Mouse (Mus musculus) MEL (cell line): ENCODE results near the gene Fbxl5. TPM values are rescaled to one million over a fixed set of nuclear protein-coding genes. Genes with fewer than 3 reads are reported as not detected.

Source experiments
- DNase-seq: peaks from one replicate; pipeline ENCODE4 v3.0.0; 2011; ENCODE audit warnings: low read depth, low spot score
- H3K27ac ChIP-seq: 2 replicates; pipeline ENCODE4 v1.5.1; 2012; ENCODE audit warnings: low read depth, mild to moderate bottlenecking, control low read depth, low read length, moderate library complexity; ENCODE audit not compliant: control insufficient read depth
- H3K27me3 ChIP-seq, 2 experiments: fragments of 150-350 bp in 1 of 2; sonication (generic) in 1 of 2; 2 replicates each; pipeline ENCODE4 v1.6.1; 2012; ENCODE audit warnings: low read length in 2 of 2, mild to moderate bottlenecking in 2 of 2, improper control_type of control experiment in 1 of 2, moderate library complexity in 1 of 2; ENCODE audit not compliant: insufficient read depth in 2 of 2, control insufficient read depth in 1 of 2
- H3K36me3 ChIP-seq, 2 experiments: 2 replicates each; pipeline ENCODE4 v1.6.1; 2012 to 2014; ENCODE audit warnings: low read length in 2 of 2, improper control_type of control experiment in 1 of 2, inconsistent platforms in 1 of 2, mild to moderate bottlenecking in 1 of 2; ENCODE audit not compliant: insufficient read depth in 2 of 2, control insufficient read depth in 1 of 2
- H3K4me1 ChIP-seq, 2 experiments: fragments of 150-350 bp in 1 of 2; sonication (generic) in 1 of 2; 2 replicates each; pipeline ENCODE4 v1.6.1; 2012; ENCODE audit warnings: low read length in 2 of 2, improper control_type of control experiment in 1 of 2, mild to moderate bottlenecking in 1 of 2; ENCODE audit not compliant: insufficient read depth in 2 of 2, control insufficient read depth in 1 of 2
- H3K4me3 ChIP-seq, 2 experiments: fragments of 150-350 bp in 1 of 2; sonication (generic) in 1 of 2; 2 replicates each; pipeline ENCODE4 v1.5.1; 2012; ENCODE audit warnings: low read depth in 2 of 2, low read length in 2 of 2, mild to moderate bottlenecking in 2 of 2, moderate library complexity in 2 of 2, control low read depth in 1 of 2, improper control_type of control experiment in 1 of 2; ENCODE audit not compliant: control insufficient read depth in 1 of 2, insufficient read depth in 1 of 2
- H3K79me2 ChIP-seq: 2 replicates; pipeline ENCODE4 v1.6.1; 2012; ENCODE audit warnings: mild to moderate bottlenecking, low read length, moderate library complexity; ENCODE audit not compliant: control insufficient read depth, poor library complexity, insufficient read depth
- H3K9ac ChIP-seq: 2 replicates; pipeline ENCODE4 v1.6.1; 2012; ENCODE audit warnings: low read depth, mild to moderate bottlenecking, control low read depth, low read length, moderate library complexity; ENCODE audit not compliant: control insufficient read depth, poor library complexity, severe bottlenecking
- H3K9me3 ChIP-seq: fragments of 150-350 bp; sonication (generic); replicated peaks from 2 replicates; pipeline ENCODE4 v1.6.1; 2012; ENCODE audit warnings: mild to moderate bottlenecking, low read length, improper control_type of control experiment, moderate library complexity; ENCODE audit not compliant: insufficient read depth
- BHLHE40 ChIP-seq: IDR thresholded peaks from 2 replicates; pipeline ENCODE4 v1.6.1; 2012; ENCODE audit warnings: low read depth, mild to moderate bottlenecking, inconsistent platforms, low read length, improper control_type of control experiment, borderline replicate concordance
- CHD2 ChIP-seq: IDR thresholded peaks from 2 replicates; pipeline ENCODE4 v1.6.1; 2011; ENCODE audit warnings: low read length, improper control_type of control experiment
- E2F4 ChIP-seq: IDR thresholded peaks from 2 replicates; pipeline ENCODE4 v1.6.1; 2011; ENCODE audit warnings: low read depth, low read length, improper control_type of control experiment, borderline replicate concordance
- EP300 ChIP-seq, 2 experiments: IDR thresholded peaks; 2 replicates each; pipeline ENCODE4 v1.6.1; 2011; ENCODE audit warnings: improper control_type of control experiment in 2 of 2, low read length in 2 of 2, low read depth in 1 of 2, mild to moderate bottlenecking in 1 of 2
- GATA1 ChIP-seq: IDR thresholded peaks from 2 replicates; pipeline ENCODE4 v1.6.1; 2011; ENCODE audit warnings: low read depth, low read length, improper control_type of control experiment
- HCFC1 ChIP-seq: IDR thresholded peaks from 2 replicates; pipeline ENCODE4 v1.6.1; 2012; ENCODE audit warnings: low read depth, mild to moderate bottlenecking, inconsistent platforms, low read length, improper control_type of control experiment, moderate library complexity
- JUND ChIP-seq: IDR thresholded peaks from 2 replicates; pipeline ENCODE4 v1.6.1; 2011; ENCODE audit warnings: low read depth, mild to moderate bottlenecking, improper control_type of control experiment, low read length
- MAX ChIP-seq: IDR thresholded peaks from 2 replicates; pipeline ENCODE4 v1.6.1; 2011; ENCODE audit warnings: low read length, improper control_type of control experiment
- MAZ ChIP-seq: IDR thresholded peaks from 2 replicates; pipeline ENCODE4 v1.6.1; 2012; ENCODE audit warnings: low read depth, mild to moderate bottlenecking, inconsistent platforms, low read length, improper control_type of control experiment
- MXI1 ChIP-seq: IDR thresholded peaks from 2 replicates; pipeline ENCODE4 v1.6.1; 2011; ENCODE audit warnings: mild to moderate bottlenecking, low read depth, low read length, improper control_type of control experiment
- NRF1 ChIP-seq: IDR thresholded peaks from 2 replicates; pipeline ENCODE4 v1.6.1; 2014; ENCODE audit warnings: low read depth, mild to moderate bottlenecking, inconsistent platforms, low read length, improper control_type of control experiment, moderate library complexity; ENCODE audit not compliant: poor library complexity, insufficient read depth, severe bottlenecking
- POLR2A ChIP-seq, 2 experiments: IDR thresholded peaks; 2 replicates each; pipeline ENCODE4 v1.6.1; 2011 to 2012; ENCODE audit warnings: low read length in 2 of 2, mild to moderate bottlenecking in 2 of 2, control low read depth in 1 of 2, improper control_type of control experiment in 1 of 2, low read depth in 1 of 2, moderate library complexity in 1 of 2; ENCODE audit not compliant: control insufficient read depth in 1 of 2, insufficient read depth in 1 of 2, poor library complexity in 1 of 2
- POLR2AphosphoS2 ChIP-seq: IDR thresholded peaks from 2 replicates; pipeline ENCODE4 v1.6.1; 2011; ENCODE audit warnings: low read length, improper control_type of control experiment
- RCOR1 ChIP-seq: IDR thresholded peaks from 2 replicates; pipeline ENCODE4 v1.6.1; 2012; ENCODE audit warnings: low read depth, mild to moderate bottlenecking, inconsistent platforms, low read length, improper control_type of control experiment
- SMC3 ChIP-seq: IDR thresholded peaks from 2 replicates; pipeline ENCODE4 v1.6.1; 2011; ENCODE audit warnings: low read depth, low read length, improper control_type of control experiment
- TCF12 ChIP-seq: IDR thresholded peaks from 2 replicates; pipeline ENCODE4 v1.6.1; 2014; ENCODE audit warnings: low read depth, mild to moderate bottlenecking, inconsistent platforms, low read length, improper control_type of control experiment, moderate library complexity
- UBTF ChIP-seq: IDR thresholded peaks from 2 replicates; pipeline ENCODE4 v1.6.1; 2012; ENCODE audit warnings: low read depth, mild to moderate bottlenecking, inconsistent platforms, low read length, improper control_type of control experiment, moderate library complexity, borderline replicate concordance; ENCODE audit not compliant: insufficient read depth
- ZNF384 ChIP-seq: IDR thresholded peaks from 2 replicates; pipeline ENCODE4 v1.6.1; 2012; ENCODE audit warnings: low read depth, mild to moderate bottlenecking, inconsistent platforms, low read length, improper control_type of control experiment
- polyA plus RNA-seq, 2 experiments: library from polyadenylated mRNA; stranded (reverse) in 1 of 2; unstranded in 1 of 2; fragments of >175 nt in 1 of 2; fragments of >200 nt in 1 of 2; gene quantifications; 2 replicates each; pipeline versions ENCODE4 v1.2.1 to v1.2.4; 2012; ENCODE audit warnings: low replicate concordance in 2 of 2, low read depth in 1 of 2; ENCODE audit not compliant: insufficient read length in 2 of 2, insufficient read depth in 1 of 2, missing spikeins in 1 of 2
- total RNA-seq: library from RNA; depleted of rRNA; stranded (reverse); fragments of 300-350 nt; gene quantifications from 2 replicates; pipeline ENCODE4 v1.2.3, GENCODE M21; 2012

The Fbxl5 gene
- total and polyA plus RNA-seq, 3 experiments = 22.8 to 25.7 TPM; not detected in 1

GRCm38 (mm10) chr5:43806340-43806739 is 15.1 kb downstream of the Fbxl5 start:
- H3K9ac ChIP-seq = no peak overlapping the region
- TF ChIP-seq CHD2 (no peak), E2F4 (no peak)
- H3K79me2 ChIP-seq = no peaks in the 10 kb centered on the region
- no peaks in the 10 kb centered on the region for H3K27me3 ChIP-seq
- H3K4me1 ChIP-seq = peaks cover 2 to 3% of the 10 kb centered on the region in 2 experiments; a peak in 2 of 4 replicates
- DNase-seq = no peak
- peaks cover 0 to 7% of the 10 kb centered on the region in 2 experiments; a peak in 2 of 4 replicates for H3K36me3 ChIP-seq
- no peak overlapping the region for H3K27ac ChIP-seq
- H3K4me3 ChIP-seq = no peak overlapping the region
- H3K9me3 ChIP-seq = no peaks in the 10 kb centered on the region

GRCm38 (mm10) chr5:43805401-43805800 is 16.0 kb downstream of the Fbxl5 start:
- H3K27me3 ChIP-seq = no peaks in the 10 kb centered on the region
- no peak overlapping the region for H3K27ac ChIP-seq
- H3K9ac ChIP-seq = no peak overlapping the region
- no peaks in the 10 kb centered on the region for H3K79me2 ChIP-seq
- TF ChIP-seq EP300 (IDR thresholded peaks at IDR 0.05; ENCODE audit: low read depth in 1 of 2, low read length in 2 of 2) = no peak
- no peak for TF ChIP-seq UBTF
- TF ChIP-seq HCFC1 = no peak
- TF ChIP-seq POLR2A (IDR thresholded peaks at IDR 0.05; ENCODE audit: control insufficient read depth in 1 of 2, insufficient read depth in 1 of 2, low read depth in 1 of 2, low read length in 2 of 2, poor library complexity in 1 of 2) = no peak
- TF ChIP-seq JUND = no peak
- no peak for TF ChIP-seq TCF12
- no peak for TF ChIP-seq BHLHE40
- TF ChIP-seq GATA1 = no peak
- no peak for TF ChIP-seq MAZ
- no peak for TF ChIP-seq RCOR1
- no peak for TF ChIP-seq MXI1
- no peak for TF ChIP-seq POLR2AphosphoS2
- no peak for TF ChIP-seq NRF1
- no peak for TF ChIP-seq MAX
- no peak for TF ChIP-seq ZNF384
- no peak for TF ChIP-seq SMC3
- no peak for DNase-seq
- H3K4me1 ChIP-seq = peaks cover 6 to 7% of the 10 kb centered on the region in 2 experiments
- H3K4me3 ChIP-seq = no peak overlapping the region
- H3K36me3 ChIP-seq = peaks cover 0 to 10% of the 10 kb centered on the region in 2 experiments; a peak in 2 of 4 replicates
- H3K9me3 ChIP-seq = no peaks in the 10 kb centered on the region
